Mouse (Mus musculus) liver, adult 2 months (tissue): ENCODE results near the gene Eif4g1. TPM values are rescaled to one million over a fixed set of nuclear protein-coding genes. Genes with fewer than 3 reads are reported as not detected.

Experiments
- DNase-seq: peaks from one replicate; pipeline ENCODE4 v3.0.0-alpha.2; 2011; ENCODE audit warnings: low read depth, low spot score; ENCODE audit errors: extremely low read depth
- H3K27ac ChIP-seq: fragments of 200-500 bp; replicated peaks from 2 replicates; pipeline ENCODE4 v1.5.1; 2012; ENCODE audit warnings: low read depth, mild to moderate bottlenecking, control low read depth, inconsistent platforms, low read length; ENCODE audit not compliant: insufficient read depth
- H3K27me3 ChIP-seq: fragments of 200-500 bp; 2 replicates; pipeline ENCODE4 v1.6.1; 2012; ENCODE audit warnings: mild to moderate bottlenecking, moderate library complexity, low read length, inconsistent platforms; ENCODE audit not compliant: control insufficient read depth, insufficient read depth
- H3K36me3 ChIP-seq: fragments of 200-500 bp; 2 replicates; pipeline ENCODE4 v1.6.1; 2012; ENCODE audit warnings: low read length, inconsistent platforms; ENCODE audit not compliant: control insufficient read depth, insufficient read depth
- H3K4me1 ChIP-seq: fragments of 200-500 bp; 2 replicates; pipeline ENCODE4 v1.6.1; 2011; ENCODE audit warnings: low read length; ENCODE audit not compliant: control insufficient read depth, insufficient read depth
- H3K4me3 ChIP-seq: fragments of 200-500 bp; 2 replicates; pipeline ENCODE4 v1.5.1; 2011; ENCODE audit warnings: low read depth, mild to moderate bottlenecking, control low read depth, low read length, moderate library complexity; ENCODE audit not compliant: insufficient read depth
- H3K79me2 ChIP-seq: fragments of 200-500 bp; 2 replicates; pipeline ENCODE4 v1.6.1; 2012; ENCODE audit warnings: inconsistent platforms, mild to moderate bottlenecking, low read length, moderate library complexity; ENCODE audit not compliant: control insufficient read depth, insufficient read depth
- H3K9ac ChIP-seq: fragments of 200-500 bp; 2 replicates; pipeline ENCODE4 v1.6.1; 2012; ENCODE audit warnings: low read depth, mild to moderate bottlenecking, control low read depth, inconsistent platforms, low read length
- CTCF ChIP-seq: fragments of 200-500 bp; IDR thresholded peaks from 2 replicates; pipeline ENCODE4 v1.5.1; 2011; ENCODE audit warnings: low read depth, low read length, control low read depth
- POLR2A ChIP-seq: fragments of 200-500 bp; IDR thresholded peaks from 2 replicates; pipeline ENCODE4 v1.6.1; 2011; ENCODE audit warnings: low read length, control low read depth; ENCODE audit not compliant: insufficient read depth; ENCODE audit errors: extremely low read depth
- WGBS: fragments of 180-500 bp; shearing (Covaris S2); methylation state at CpG from one replicate; pipeline ENCODE4 v1.1.7; 2018; 5-methylcytosine and 5-hydroxymethylcytosine counted together
- polyA plus RNA-seq: library from polyadenylated mRNA; depleted of rRNA; stranded (reverse); fragments of >200 nt; gene quantifications from 2 replicates; pipeline ENCODE4 v1.2.3, GENCODE M21; 2012
- total RNA-seq: library from RNA; depleted of rRNA; stranded (reverse); fragments of >200 nt; gene quantifications from 2 replicates; pipeline ENCODE4 v1.2.3, GENCODE M21; 2014

Gene Eif4g1
- total and polyA plus RNA-seq, 2 experiments, result 173 to 400 TPM

DNA sequence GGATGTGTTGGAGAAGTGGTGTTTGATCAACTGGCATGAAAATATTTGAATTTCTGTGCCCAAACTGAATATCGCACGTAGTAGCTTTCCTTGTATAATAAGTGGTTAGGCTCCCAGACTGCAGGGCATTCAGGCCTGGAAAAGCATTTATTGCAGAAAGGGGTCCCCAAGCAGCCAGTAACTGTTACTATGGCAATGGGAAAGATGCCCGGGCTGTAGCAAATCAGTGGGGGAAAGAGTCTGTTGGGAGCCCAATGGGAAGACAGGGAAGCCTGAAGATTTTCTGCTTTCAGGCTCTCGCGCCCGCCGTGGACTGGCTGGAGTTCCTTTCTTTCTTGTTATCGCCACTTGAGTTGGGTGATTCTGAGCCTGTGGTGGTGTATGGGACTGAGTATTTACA lies 29.7 kb upstream of the Eif4g1 start:
- Histone ChIP-seq H3K27me3 (no peaks in the 10 kb centered on the region), H3K27ac (no peak overlapping the region), H3K4me1 (no peaks in the 10 kb centered on the region), H3K4me3 (no peak overlapping the region), H3K36me3 (no peaks in the 10 kb centered on the region), H3K9ac (no peak overlapping the region), H3K79me2 (no peaks in the 10 kb centered on the region)
- TF ChIP-seq POLR2A (no peak), CTCF (no peak)
- DNase-seq, result no peak
- WGBS, result 78% methylated on average over 8 of the region's 8 CpGs

DNA sequence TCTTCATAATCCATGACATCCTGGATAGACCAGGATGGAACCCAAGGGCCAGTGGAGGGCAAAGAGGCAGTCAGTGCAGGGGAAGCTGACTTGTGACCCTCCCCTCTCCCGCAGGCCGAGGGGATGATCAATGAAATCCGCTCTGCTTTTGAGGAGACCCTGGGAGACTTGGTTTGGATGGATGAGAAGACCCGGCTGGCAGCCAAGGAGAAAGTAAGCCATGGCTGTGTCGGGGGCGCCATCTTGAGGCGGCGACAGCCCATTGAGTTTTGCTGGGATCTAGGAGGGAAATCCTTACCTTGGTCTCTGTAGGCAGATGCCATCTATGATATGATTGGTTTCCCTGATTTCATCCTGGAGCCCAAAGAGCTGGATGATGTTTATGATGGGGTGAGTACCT lies 26.0 kb upstream of the Eif4g1 start:
- Histone ChIP-seq H3K4me3 (no peak overlapping the region), H3K36me3 (no peaks in the 10 kb centered on the region), H3K79me2 (no peaks in the 10 kb centered on the region), H3K4me1 (no peaks in the 10 kb centered on the region), H3K27ac (no peak overlapping the region), H3K27me3 (no peaks in the 10 kb centered on the region), H3K9ac (no peak overlapping the region)
- 2% methylated on average over 8 of the region's 8 CpGs for WGBS
- no peak for TF ChIP-seq POLR2A
- peak; percentile 93 for TF ChIP-seq CTCF
- DNase-seq, result peak; percentile 18

DNA sequence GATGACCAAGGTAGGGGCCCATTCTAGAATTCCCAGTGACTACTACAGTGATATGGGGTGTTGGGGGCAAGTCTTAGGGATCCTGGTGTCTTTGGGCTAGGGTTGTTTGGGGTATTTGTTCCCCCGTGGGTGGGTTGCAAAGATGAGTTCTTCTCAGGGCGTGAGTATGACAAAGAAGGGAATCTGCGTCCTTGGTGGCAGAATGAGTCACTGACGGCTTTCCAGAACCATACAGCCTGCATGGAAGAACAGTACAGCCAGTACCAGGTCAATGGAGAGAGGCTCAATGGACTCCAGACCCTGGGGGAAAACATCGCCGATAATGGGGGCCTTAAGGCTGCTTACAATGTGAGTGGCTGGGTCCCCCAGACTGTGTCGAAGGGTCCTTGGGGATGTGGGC lies 24.2 kb upstream of the Eif4g1 start:
- no peaks in the 10 kb centered on the region for H3K4me1 ChIP-seq
- no peak overlapping the region for H3K27ac ChIP-seq
- H3K9ac ChIP-seq, result no peak overlapping the region
- no peak for TF ChIP-seq CTCF
- no peak for TF ChIP-seq POLR2A
- no peak overlapping the region for H3K4me3 ChIP-seq
- 89% methylated on average over 7 of the region's 7 CpGs for WGBS
- no peak for DNase-seq
- no peaks in the 10 kb centered on the region for H3K27me3 ChIP-seq
- H3K36me3 ChIP-seq, result no peaks in the 10 kb centered on the region
- H3K79me2 ChIP-seq, result no peaks in the 10 kb centered on the region

DNA sequence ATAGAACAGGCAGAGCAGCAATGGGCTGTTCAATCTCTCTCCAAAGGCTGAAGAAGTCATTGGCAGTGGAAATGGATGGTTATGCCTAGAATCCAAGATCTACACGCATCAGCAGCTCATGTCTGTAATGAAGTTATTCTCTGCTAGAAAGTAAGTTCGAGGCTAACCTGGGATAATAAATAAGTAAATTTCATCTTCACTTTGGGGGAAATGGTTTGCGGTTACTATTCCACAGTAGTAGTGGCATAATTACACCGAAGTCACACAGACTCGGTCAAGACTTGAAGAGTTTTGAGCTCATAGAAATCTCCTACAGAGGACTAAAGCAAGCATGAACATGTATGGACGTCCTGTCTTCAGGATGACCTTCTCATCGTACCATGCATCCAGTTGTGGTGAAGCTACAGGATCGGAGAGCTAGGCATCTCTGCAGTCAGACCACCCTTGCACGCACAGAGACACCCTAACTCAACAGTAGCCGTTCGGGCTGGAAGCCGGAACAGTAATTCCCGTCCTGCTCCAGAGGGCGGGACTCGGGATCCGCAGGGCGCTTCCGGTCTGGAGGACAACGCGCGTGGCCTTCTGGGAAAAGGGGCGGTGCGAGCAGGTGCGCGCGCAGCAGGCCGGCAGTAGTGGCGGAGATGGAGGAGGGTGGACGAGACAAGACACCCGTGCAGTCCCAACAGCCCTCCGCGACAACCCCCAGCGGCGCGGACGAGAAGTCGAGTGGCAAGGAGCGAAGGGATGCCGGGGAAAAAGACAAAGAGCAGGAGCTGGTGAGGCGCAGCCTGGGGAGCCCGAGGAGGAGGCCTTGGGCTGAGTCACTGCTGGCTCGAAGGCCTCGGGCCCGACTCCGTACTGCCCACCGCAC lies 16.8 kb upstream of the Eif4g1 start, which contains the start of gene Psmd2:
Gene Psmd2 (plus strand): TSS at position 577 of the 871 bp plus-strand sequence.
- H3K27me3 ChIP-seq, result no peaks in the 10 kb centered on the region
- WGBS, result 1% methylated on average over 46 of the region's 46 CpGs
- peaks cover 27% of the 10 kb centered on the region for H3K36me3 ChIP-seq
- TF ChIP-seq POLR2A (peak; percentile 70), CTCF (no peak)
- H3K4me1 ChIP-seq, result peaks cover 5% of the 10 kb centered on the region
- peak within 1 kb of the TSS; percentile 60 for H3K27ac ChIP-seq
- DNase-seq, result peak; percentile 79
- H3K9ac ChIP-seq, result peak within 1 kb of the TSS; percentile 87
- H3K79me2 ChIP-seq, result peaks cover 10% of the 10 kb centered on the region; the same call in 1 of the 2 replicates
- H3K4me3 ChIP-seq, result peak within 1 kb of the TSS; percentile 91

DNA sequence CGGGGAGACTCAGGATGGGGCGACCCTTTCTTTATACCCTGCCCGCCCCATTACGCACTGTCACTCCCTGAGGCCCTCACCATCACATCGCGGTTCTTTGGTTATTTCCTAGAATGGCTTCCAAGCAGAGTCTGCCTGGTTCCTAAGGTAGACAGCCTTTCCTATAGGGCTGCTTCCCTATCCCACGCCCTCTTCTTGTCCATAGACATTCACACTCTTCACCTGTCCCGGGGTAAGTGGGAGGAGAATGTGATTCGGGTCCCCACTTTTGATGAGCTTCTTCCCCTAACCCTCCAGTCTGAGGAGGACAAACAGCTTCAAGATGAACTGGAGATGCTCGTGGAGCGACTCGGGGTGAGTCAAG lies 16.2 kb upstream of the Eif4g1 start:
- H3K27ac ChIP-seq, result peak overlapping the region; percentile 60
- peak overlapping the region; percentile 91 for H3K4me3 ChIP-seq
- H3K36me3 ChIP-seq, result peaks cover 33% of the 10 kb centered on the region
- H3K79me2 ChIP-seq, result peaks cover 10% of the 10 kb centered on the region; the same call in 1 of the 2 replicates
- peak overlapping the region; percentile 87 for H3K9ac ChIP-seq
- H3K4me1 ChIP-seq, result peaks cover 5% of the 10 kb centered on the region
- no peak for TF ChIP-seq POLR2A
- TF ChIP-seq CTCF, result no peak
- H3K27me3 ChIP-seq, result no peaks in the 10 kb centered on the region
- no peak for DNase-seq
- WGBS, result 4% methylated on average over 12 of the region's 12 CpGs

DNA sequence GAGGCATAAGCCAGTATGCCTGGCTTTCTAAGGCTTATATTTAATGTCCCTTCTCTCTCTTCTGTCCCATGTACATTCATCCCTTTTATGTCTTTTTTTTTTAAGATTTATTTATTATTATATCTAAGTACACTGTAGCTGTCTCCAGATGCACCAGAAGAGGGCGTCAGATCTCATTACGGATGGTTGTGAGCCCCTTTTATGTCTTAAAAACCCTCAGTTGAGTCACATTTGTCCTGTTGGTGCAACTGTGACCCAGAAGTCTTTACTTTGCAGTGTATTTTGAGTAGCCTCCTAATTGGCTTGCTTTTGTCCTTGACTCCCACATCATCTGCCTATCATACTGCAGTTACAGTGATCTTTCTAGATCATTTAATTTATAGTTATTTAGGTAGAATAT lies 14.8 kb upstream of the Eif4g1 start:
- TF ChIP-seq POLR2A (no peak), CTCF (no peak)
- DNase-seq, result no peak
- no peak overlapping the region for H3K4me3 ChIP-seq
- H3K27me3 ChIP-seq, result no peaks in the 10 kb centered on the region
- 70% methylated on average over 2 of the region's 2 CpGs for WGBS
- no peak overlapping the region for H3K9ac ChIP-seq
- peaks cover 46% of the 10 kb centered on the region for H3K36me3 ChIP-seq
- peaks cover 10% of the 10 kb centered on the region; the same call in 1 of the 2 replicates for H3K79me2 ChIP-seq
- no peak overlapping the region for H3K27ac ChIP-seq
- H3K4me1 ChIP-seq, result peaks cover 5% of the 10 kb centered on the region
